In genomic region chr7:99227267-99227666, GRCm38 (mm10) we compare ENCODE assay signal across 22 mouse cellular contexts. TPM values are rescaled to one million over a fixed set of nuclear protein-coding genes. Genes with fewer than 3 reads are reported as not detected.
"Had no signal": no experiment of that assay in that cellular context is flagged by ENCODE, and none has a peak within 500 bp of the region (broad histone marks: within the 10 kb centered on the region; RNA-seq: fewer than 3 reads in every experiment).

No protein-coding gene starts in this region.

- H3K4me1 ChIP-seq: limb, embryonic 13.5 days; megakaryocyte, embryonic 14.5 days; midbrain, embryonic 13.5 days; neural tube, embryonic 13.5 days had no signal

- ATAC-seq: midbrain, embryonic 13.5 days; midbrain, embryonic 16.5 days had no signal

- H3K4me3 ChIP-seq: layer of hippocampus, adult 2 months; limb, embryonic 10.5 days; limb, embryonic 13.5 days; megakaryocyte, embryonic 14.5 days; midbrain, embryonic 10.5 days; midbrain, embryonic 13.5 days; myocyte; neural tube, embryonic 13.5 days had no signal

- H3K9ac ChIP-seq: limb, embryonic 13.5 days; lung, embryonic 14.5 days; midbrain, embryonic 13.5 days; neural tube, embryonic 13.5 days had no signal

- H3K9me3 ChIP-seq: limb, embryonic 10.5 days; limb, embryonic 13.5 days; megakaryocyte, embryonic 14.5 days; midbrain, embryonic 10.5 days; midbrain, embryonic 13.5 days; neural tube, embryonic 13.5 days had no signal

- H3K27me3 ChIP-seq: limb, embryonic 13.5 days; midbrain, embryonic 13.5 days; neural tube, embryonic 13.5 days had no signal

- H3K4me2 ChIP-seq: limb, embryonic 13.5 days; liver, embryonic 11.5 days; lung, embryonic 14.5 days; midbrain, embryonic 13.5 days; neural tube, embryonic 13.5 days had no signal

- H3K27ac ChIP-seq: kidney, postnatal 0 days; layer of hippocampus, adult 2 months; limb, embryonic 10.5 days; limb, embryonic 13.5 days; midbrain, embryonic 10.5 days; midbrain, embryonic 13.5 days; neural tube, embryonic 13.5 days had no signal

- H3K36me3 ChIP-seq: limb, embryonic 13.5 days; midbrain, embryonic 13.5 days; neural tube, embryonic 13.5 days had no signal

- DNase-seq: kidney, adult 11 months; kidney, adult 9 months; kidney, postnatal 25 days; layer of hippocampus, adult 9-11 months; lung, embryonic 14.5 days; lung, postnatal 10 days; retina, postnatal 1 day; right cerebral cortex, postnatal 25 days; thymus, adult 18-20 months; thymus, postnatal 36 days had no signal

RNA-seq across cellular contexts. Expression of gene Mogat2, which starts 11.2 kb away (rescaled TPM):
- polyA plus RNA-seq: testis, adult 2 months had no signal
